Mouse (Mus musculus) heart, adult 2 months (tissue): ENCODE data around the gene Stat4. TPM values are rescaled to one million over a fixed set of nuclear protein-coding genes. Genes with fewer than 3 reads are reported as not detected.
"Not testable (repeated sequence)": the region's sequence is repeated elsewhere in the genome, so short reads cannot be mapped to it uniquely, and the experiment has no call there.

ENCODE experiments used
- DNase-seq, 2 experiments: peaks; one replicate each; pipeline ENCODE4 v3.0.0; 2021
- H3K27ac ChIP-seq: fragments of 200-600 bp; 2 replicates; pipeline ENCODE4 v1.8.1; 2022
- H3K27me3 ChIP-seq: fragments of 200-500 bp; 2 replicates; pipeline ENCODE4 v1.6.1; 2012; ENCODE audit warnings: mild to moderate bottlenecking, low read length, inconsistent platforms, mixed read lengths; ENCODE audit not compliant: control insufficient read depth, insufficient read depth
- H3K36me3 ChIP-seq: fragments of 200-500 bp; 2 replicates; pipeline ENCODE4 v1.6.1; 2012; ENCODE audit warnings: low read length, inconsistent platforms; ENCODE audit not compliant: control insufficient read depth, insufficient read depth
- H3K4me1 ChIP-seq: fragments of 200-500 bp; 2 replicates; pipeline ENCODE4 v1.6.1; 2011; ENCODE audit warnings: low read length; ENCODE audit not compliant: control insufficient read depth, insufficient read depth
- H3K4me3 ChIP-seq: fragments of 200-600 bp; 2 replicates; pipeline ENCODE4 v1.8.1; 2022
- H3K79me2 ChIP-seq: fragments of 200-500 bp; replicated peaks from 2 replicates; pipeline ENCODE4 v1.6.1; 2012; ENCODE audit warnings: mild to moderate bottlenecking, inconsistent platforms, low read length, moderate library complexity, mixed read lengths; ENCODE audit not compliant: control insufficient read depth, insufficient read depth
- H3K9ac ChIP-seq: fragments of 200-500 bp; 2 replicates; pipeline ENCODE4 v1.6.1; 2012; ENCODE audit warnings: low read depth, mild to moderate bottlenecking, control low read depth, inconsistent platforms, low read length, mixed read lengths
- CTCF ChIP-seq: fragments of 200-600 bp; IDR thresholded peaks from 2 replicates; pipeline ENCODE4 v1.8.1; 2022; ENCODE audit warnings: antibody characterized with exemption, mild to moderate bottlenecking, moderate library complexity
- EP300 ChIP-seq: fragments of 200-500 bp; IDR thresholded peaks from 2 replicates; pipeline ENCODE4 v1.6.1; 2011; ENCODE audit warnings: low read depth, low read length, control low read depth; ENCODE audit not compliant: insufficient read depth
- POLR2A ChIP-seq: fragments of 200-500 bp; IDR thresholded peaks from 2 replicates; pipeline ENCODE4 v1.6.1; 2011; ENCODE audit warnings: mild to moderate bottlenecking, low read depth, low read length, control low read depth; ENCODE audit not compliant: insufficient read depth
- WGBS: fragments of 180-500 bp; shearing (Covaris S2); methylation state at CpG from one replicate; pipeline ENCODE4 v1.1.7; 2018; 5-methylcytosine and 5-hydroxymethylcytosine counted together
- intact Hi-C: fragments of 180-260 bp; cut with DNase I; formaldehyde crosslinking; loops from one replicate; pipeline ENCODE4 v1.15.1; 2025
- polyA plus RNA-seq: library from polyadenylated mRNA; depleted of rRNA; stranded (reverse); fragments of >200 nt; gene quantifications from 2 replicates; pipeline ENCODE4 v1.2.3, GENCODE M21; 2012
- total RNA-seq, 2 experiments: library from RNA; stranded (reverse); gene quantifications; 2 replicates each; pipeline ENCODE4 v1.2.3; 2021

Gene Stat4
- total and polyA plus RNA-seq, 3 experiments: 0.45 to 0.68 (median 0.51) TPM

GRCm38 (mm10) chr1:52039626-52040025 lies 52.7 kb downstream of the Stat4 start:
- Histone ChIP-seq H3K79me2 (no peaks in the 10 kb centered on the region), H3K9ac (no peak overlapping the region), H3K27ac (no peak overlapping the region), H3K4me1 (no peaks in the 10 kb centered on the region), H3K4me3 (no peak overlapping the region), H3K27me3 (no peaks in the 10 kb centered on the region), H3K36me3 (no peaks in the 10 kb centered on the region)
- intact Hi-C loops: no loop called here
- DNase-seq: no peak
- TF ChIP-seq EP300 (no peak), CTCF (no peak), POLR2A (no peak)
- 77% methylated on average over 9 of the region's 9 CpGs for WGBS

DNA sequence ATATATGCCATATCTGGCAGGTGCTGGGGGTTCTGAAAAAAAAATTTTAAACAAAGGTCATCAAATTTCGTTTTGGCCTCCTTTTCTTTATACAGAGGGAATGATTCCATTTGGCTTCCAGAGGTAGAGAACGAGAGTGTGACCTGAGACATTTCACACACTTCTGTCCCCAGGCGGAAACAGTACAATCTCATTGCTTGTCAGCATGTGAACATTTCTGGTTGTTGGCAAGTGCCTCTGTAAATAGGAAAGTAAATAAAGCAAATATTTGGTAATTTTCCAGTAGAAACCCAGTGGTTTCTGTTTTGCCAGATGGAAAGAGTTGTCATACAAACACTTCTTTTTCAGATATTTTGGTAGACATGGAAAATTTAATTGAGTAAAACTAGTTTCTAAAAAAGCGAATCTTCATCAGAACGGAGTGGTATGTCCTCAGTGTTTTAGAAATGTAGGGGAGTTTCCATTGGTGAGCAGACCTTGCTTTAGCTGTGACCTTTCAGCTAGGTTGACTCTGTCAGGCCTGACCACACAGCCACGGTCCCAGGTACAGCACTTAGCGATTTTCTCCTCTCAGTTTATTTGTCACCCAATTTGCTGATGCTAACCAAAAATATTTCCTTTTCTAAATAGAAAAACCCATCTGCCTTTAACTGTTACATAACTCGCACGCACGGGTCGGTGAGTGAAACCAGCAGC lies 53.6 kb downstream of the Stat4 start:
- H3K27me3 ChIP-seq: no peaks in the 10 kb centered on the region
- H3K4me3 ChIP-seq: no peak overlapping the region
- H3K27ac ChIP-seq: no peak overlapping the region
- no peaks in the 10 kb centered on the region for H3K4me1 ChIP-seq
- no peaks in the 10 kb centered on the region for H3K36me3 ChIP-seq
- no peak for DNase-seq
- intact Hi-C loops: no loop called here
- TF ChIP-seq EP300 (no peak), CTCF (no peak), POLR2A (no peak)
- H3K9ac ChIP-seq: no peak overlapping the region
- no peaks in the 10 kb centered on the region for H3K79me2 ChIP-seq
- WGBS: 79% methylated on average over 11 of the region's 11 CpGs

- no peak for TF ChIP-seq POLR2A
- TF ChIP-seq CTCF: no peak
- TF ChIP-seq EP300: no peak
- H3K4me1 ChIP-seq: no peaks in the 10 kb centered on the region
- intact Hi-C loops: no loop called here
- no peak for DNase-seq
- H3K36me3 ChIP-seq: no peaks in the 10 kb centered on the region
- H3K4me3 ChIP-seq: no peak overlapping the region
- H3K79me2 ChIP-seq: no peaks in the 10 kb centered on the region
- no peak overlapping the region for H3K9ac ChIP-seq
- no peaks in the 10 kb centered on the region; the same call in 1 of the 2 replicates for H3K27me3 ChIP-seq
- WGBS: 36% methylated on average over 4 of the region's 4 CpGs
- no peak overlapping the region for H3K27ac ChIP-seq
Measured at GRCm38 (mm10) chr1:52043191-52043590, 56.2 kb downstream of the Stat4 start.

- H3K36me3 ChIP-seq, H3K4me1 ChIP-seq, H3K79me2 ChIP-seq, H3K9ac ChIP-seq, DNase-seq, H3K27me3 ChIP-seq, H3K27ac ChIP-seq, intact Hi-C loops, H3K4me3 ChIP-seq: not testable (repeated sequence)
- WGBS: 93% methylated on average over 10 of the region's 10 CpGs
Measured at GRCm38 (mm10) chr1:52046891-52047290, 59.9 kb downstream of the Stat4 start.

DNA sequence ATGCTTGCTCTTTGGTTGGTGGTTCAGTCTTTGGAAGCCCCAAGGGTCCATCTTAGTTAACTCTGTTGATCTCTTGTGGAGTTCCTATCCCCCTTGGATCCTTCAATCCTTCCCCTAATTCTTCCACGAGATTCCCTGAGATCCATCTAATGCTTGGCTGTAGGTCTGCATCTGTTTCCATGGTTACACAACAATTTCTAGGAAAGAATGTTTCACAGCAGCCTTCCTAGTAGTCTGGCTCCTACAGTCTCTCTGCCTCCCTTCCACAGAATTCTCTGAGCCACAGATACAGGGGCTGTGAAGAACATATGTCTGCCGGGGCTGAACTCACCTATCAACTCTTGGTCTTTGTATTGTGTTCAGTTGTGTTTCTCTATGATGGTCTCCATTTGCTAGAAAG lies 61.8 kb downstream of the Stat4 start:
- H3K36me3 ChIP-seq: no peaks in the 10 kb centered on the region
- no peak overlapping the region for H3K9ac ChIP-seq
- H3K4me3 ChIP-seq: no peak overlapping the region
- H3K4me1 ChIP-seq: no peaks in the 10 kb centered on the region
- no peak for DNase-seq
- no peak overlapping the region for H3K27ac ChIP-seq
- TF ChIP-seq CTCF (no peak), EP300 (no peak), POLR2A (no peak)
- WGBS: 50% methylated on average over 2 of the region's 2 CpGs
- no peaks in the 10 kb centered on the region; the same call in 1 of the 2 replicates for H3K27me3 ChIP-seq
- intact Hi-C loops: no loop called here
- no peaks in the 10 kb centered on the region for H3K79me2 ChIP-seq

- no peak overlapping the region for H3K9ac ChIP-seq
- H3K27ac ChIP-seq: no peak overlapping the region
- H3K27me3 ChIP-seq: no peaks in the 10 kb centered on the region; the same call in 1 of the 2 replicates
- H3K79me2 ChIP-seq: no peaks in the 10 kb centered on the region
- WGBS: 88% methylated on average over 3 of the region's 3 CpGs
- no peak for DNase-seq
- H3K4me3 ChIP-seq: no peak overlapping the region
- intact Hi-C loops: no loop called here
- H3K36me3 ChIP-seq: no peaks in the 10 kb centered on the region
- no peak for TF ChIP-seq CTCF
- TF ChIP-seq POLR2A: no peak
- TF ChIP-seq EP300: no peak
- no peaks in the 10 kb centered on the region for H3K4me1 ChIP-seq
Measured at GRCm38 (mm10) chr1:52049827-52050226, 62.9 kb downstream of the Stat4 start.
